ENCODE assay signal across 30 mouse cellular contexts in the genomic region with DNA sequence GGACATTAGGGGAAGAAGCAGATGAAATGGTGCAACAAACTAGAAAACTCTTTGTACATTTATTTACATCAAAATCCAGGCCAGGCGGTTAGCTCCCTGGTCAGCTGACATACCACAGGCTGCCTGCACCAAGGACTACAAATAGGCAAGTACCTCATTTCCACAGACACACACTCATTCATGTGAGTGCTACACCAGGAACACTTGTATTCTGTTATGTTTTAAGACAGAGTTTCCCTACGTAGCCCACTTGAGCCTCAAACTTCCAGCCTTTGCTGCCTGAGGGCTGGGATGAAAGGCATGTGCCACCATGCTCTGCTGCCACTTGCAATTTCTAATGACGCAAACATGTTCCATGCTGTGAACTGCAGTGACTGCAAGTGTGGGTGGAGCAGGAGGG.
"Had no signal": no experiment of that assay in that cellular context is flagged by ENCODE, and none has a peak within 500 bp of the region (broad histone marks: within the 10 kb centered on the region; RNA-seq: fewer than 3 reads in every experiment).

No protein-coding gene starts in this region.

- H3K9me3 ChIP-seq: limb, embryonic 10.5 days; limb, embryonic 12.5 days; limb, embryonic 13.5 days; limb, embryonic 15.5 days; liver, embryonic 12.5 days; liver, embryonic 13.5 days; liver, embryonic 15.5 days; lung, embryonic 15.5 days; megakaryocyte, embryonic 14.5 days; midbrain, embryonic 10.5 days; midbrain, embryonic 12.5 days; midbrain, embryonic 13.5 days; midbrain, embryonic 15.5 days had no signal

- DNase-seq: left cerebral cortex, postnatal 4 days; liver; liver, embryonic 13.5 days; liver, postnatal 0 days; lung, adult 18-20 months; lung, embryonic 14.5 days; lung, postnatal 10 days; lung, postnatal 14 days; lung, postnatal 36 days; lung, postnatal 4 days; midbrain, embryonic 14.5 days had no signal

- ATAC-seq: liver, embryonic 12.5 days; liver, postnatal 0 days; midbrain, embryonic 13.5 days; midbrain, embryonic 15.5 days; midbrain, embryonic 16.5 days had no signal

- H3K4me3 ChIP-seq: left cerebral cortex, adult 2 months; limb, embryonic 10.5 days; limb, embryonic 12.5 days; limb, embryonic 13.5 days; limb, embryonic 15.5 days; liver, embryonic 12.5 days; liver, embryonic 13.5 days; liver, embryonic 15.5 days; lung, embryonic 15.5 days; midbrain, embryonic 10.5 days; midbrain, embryonic 12.5 days; midbrain, embryonic 13.5 days; midbrain, embryonic 15.5 days; myocyte had no signal

- H3K4me2 ChIP-seq: limb, embryonic 12.5 days; limb, embryonic 13.5 days; limb, embryonic 15.5 days; liver, embryonic 11.5 days; liver, embryonic 12.5 days; liver, embryonic 13.5 days; liver, embryonic 15.5 days; lung, embryonic 14.5 days; lung, embryonic 15.5 days; midbrain, embryonic 11.5 days; midbrain, embryonic 12.5 days; midbrain, embryonic 13.5 days; midbrain, embryonic 15.5 days had no signal

- H3K27ac ChIP-seq: left cerebral cortex, adult 2 months; limb, embryonic 10.5 days; limb, embryonic 12.5 days; limb, embryonic 13.5 days; limb, embryonic 15.5 days; liver, embryonic 12.5 days; liver, embryonic 13.5 days; liver, embryonic 14.5 days; liver, embryonic 15.5 days; lung, embryonic 15.5 days; macrophage; midbrain, embryonic 10.5 days; midbrain, embryonic 12.5 days; midbrain, embryonic 13.5 days; midbrain, embryonic 15.5 days had no signal

- H3K27me3 ChIP-seq: limb, embryonic 12.5 days; limb, embryonic 13.5 days; limb, embryonic 15.5 days; liver, embryonic 12.5 days; liver, embryonic 13.5 days; liver, embryonic 15.5 days; lung, embryonic 15.5 days; megakaryocyte, embryonic 14.5 days; midbrain, embryonic 12.5 days; midbrain, embryonic 13.5 days; midbrain, embryonic 15.5 days had no signal

- H3K9ac ChIP-seq: limb, embryonic 12.5 days; limb, embryonic 13.5 days; limb, embryonic 15.5 days; liver, embryonic 12.5 days; liver, embryonic 13.5 days; liver, embryonic 14.5 days; liver, embryonic 15.5 days; liver, postnatal 0 days; lung, embryonic 14.5 days; lung, embryonic 15.5 days; midbrain, embryonic 12.5 days; midbrain, embryonic 13.5 days; midbrain, embryonic 15.5 days had no signal
